Mouse (Mus musculus) adrenal gland, adult 18-20 months (tissue): ENCODE measurements at regions not wholly inside any gene's neighbourhood (a gene's known extent, or its start where the extent isn't known, plus 50 kb on each side); places are given as distances from the start of the nearest gene placed in this dataset.
A peak's percentile ranks its signal among the peaks of the same experiment; 100 is the strongest.
"Not testable (repeated sequence)": the region's sequence is repeated elsewhere in the genome, so short reads cannot be mapped to it uniquely, and the experiment has no call there.

Experiments used
- DNase-seq, 2 experiments: peaks; one replicate each; pipeline ENCODE4 v3.0.0; 2021 to 2022; ENCODE audit warnings: low spot score in 2 of 2

DNA sequence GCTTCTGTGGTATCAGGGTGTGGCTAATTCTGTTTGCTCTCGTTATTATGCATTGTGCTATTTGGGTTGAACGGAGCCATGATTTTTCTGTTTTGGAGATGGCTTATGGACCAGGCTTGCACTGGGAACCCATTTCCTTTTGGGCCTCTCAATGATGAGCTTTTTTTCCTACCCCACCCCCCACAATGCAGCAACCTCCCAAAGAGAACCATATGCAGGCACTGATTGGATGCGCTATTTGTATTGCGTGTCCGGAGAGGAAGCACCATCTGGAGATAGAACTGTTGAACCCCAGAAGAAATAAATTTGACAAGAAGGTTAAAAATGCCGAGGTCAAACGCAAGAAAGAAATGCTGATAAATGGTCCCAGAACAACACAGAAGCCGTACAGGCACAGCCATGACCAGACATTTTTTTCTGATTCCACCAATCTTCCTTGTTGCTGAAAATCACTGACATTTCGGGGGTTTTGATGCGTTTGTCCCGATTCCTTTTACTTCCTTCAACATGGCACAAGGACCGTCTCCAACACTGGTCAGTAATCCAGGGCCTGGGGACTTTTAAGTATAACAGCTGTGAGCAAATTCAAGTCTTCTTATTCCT is 85.3 kb upstream of the Cpsf6 start:
- DNase-seq = no peak

DNA sequence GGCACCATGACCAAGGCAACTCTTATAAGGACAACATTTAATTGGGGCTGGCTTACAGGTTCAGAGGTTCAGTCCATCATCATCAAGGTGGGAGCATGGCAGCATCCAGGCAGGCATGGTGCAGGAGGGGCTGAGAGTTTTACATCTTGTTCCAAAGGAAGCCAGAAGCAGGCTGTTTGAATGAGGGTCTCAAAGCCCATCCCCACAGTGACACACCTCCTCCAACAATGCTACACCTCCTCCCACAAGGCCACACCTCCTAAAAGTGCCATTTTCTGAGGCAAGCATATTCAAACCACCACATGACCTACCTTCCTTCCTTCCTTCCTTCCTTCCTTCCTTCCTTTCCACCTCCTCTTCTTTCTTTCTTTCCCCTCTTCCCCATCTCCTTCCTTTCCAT is 84.5 kb upstream of the Cpsf6 start:
- DNase-seq = not testable (repeated sequence)

DNA sequence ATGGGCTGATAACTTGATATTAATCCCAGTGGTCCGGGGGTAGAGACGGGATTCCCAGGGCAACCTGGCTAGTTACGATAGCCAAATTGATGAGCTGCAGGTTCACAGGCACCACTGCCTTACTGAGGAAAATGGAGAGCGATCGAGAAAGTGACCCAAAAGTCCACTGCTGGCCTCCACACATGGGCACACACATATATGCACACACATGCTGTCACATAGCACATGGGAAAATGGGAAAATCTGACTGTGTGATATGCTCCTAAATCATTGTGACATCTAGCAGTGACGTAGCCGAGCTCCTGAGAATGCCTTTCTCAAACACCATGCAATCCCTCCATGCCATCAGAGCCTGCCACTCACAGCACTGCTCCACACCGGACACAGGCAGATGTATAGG is 83.8 kb upstream of the Cpsf6 start:
- DNase-seq = no peak

DNA sequence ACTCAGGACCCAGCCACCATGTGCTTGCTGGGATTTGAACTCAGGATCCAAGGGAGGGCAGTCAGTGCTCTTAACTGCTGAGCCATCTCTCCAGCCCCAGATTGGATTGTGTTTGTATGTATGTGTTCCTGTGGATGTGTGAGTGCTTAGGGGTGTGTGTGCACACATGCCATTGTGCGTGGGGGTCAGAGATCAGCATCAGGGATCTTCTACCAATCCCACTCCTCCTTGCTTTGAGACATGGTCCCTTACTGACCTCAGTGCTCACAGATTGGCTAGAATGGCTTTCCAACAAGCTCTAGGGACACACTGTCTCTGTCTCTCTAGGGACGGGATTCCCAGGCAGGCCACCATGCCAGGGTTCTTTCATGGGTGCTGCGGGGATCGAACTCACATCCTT is 83.1 kb upstream of the Cpsf6 start:
- no peak for DNase-seq

DNA sequence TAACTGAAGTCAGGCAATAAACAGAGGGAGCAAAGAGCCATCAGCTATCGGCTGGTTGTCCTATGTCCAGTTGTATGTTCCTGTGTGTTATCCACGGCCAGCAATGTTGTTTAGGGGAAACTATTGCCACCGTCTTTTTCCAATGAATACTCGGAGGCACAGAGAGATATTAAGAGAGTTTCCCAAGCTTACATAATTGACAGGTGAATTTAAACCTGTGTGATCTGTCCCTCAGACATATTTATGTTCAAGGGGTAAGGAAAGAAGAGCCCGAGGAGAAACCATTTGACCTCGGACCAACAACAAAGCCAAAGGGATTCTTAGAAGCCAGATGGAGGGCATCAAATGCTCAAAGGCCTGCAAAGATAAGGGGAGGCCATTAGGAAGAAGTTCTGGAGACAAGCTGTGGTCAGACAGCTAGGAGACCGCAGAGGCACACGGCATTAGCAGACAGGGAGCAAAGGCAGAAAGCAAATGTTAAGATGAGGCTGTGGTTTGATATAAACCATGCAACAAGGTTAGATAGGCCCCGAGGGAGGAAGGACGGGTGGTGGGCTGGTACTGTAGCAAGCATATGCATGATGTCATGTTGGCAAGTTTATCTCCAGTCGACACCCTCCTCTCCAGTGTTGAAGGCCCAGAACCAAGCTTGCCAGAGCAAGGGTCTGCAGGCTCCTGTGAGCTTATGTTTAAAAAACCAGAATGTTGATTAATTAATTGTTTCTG is 82.1 kb upstream of the Cpsf6 start:
- DNase-seq = no peak

DNA sequence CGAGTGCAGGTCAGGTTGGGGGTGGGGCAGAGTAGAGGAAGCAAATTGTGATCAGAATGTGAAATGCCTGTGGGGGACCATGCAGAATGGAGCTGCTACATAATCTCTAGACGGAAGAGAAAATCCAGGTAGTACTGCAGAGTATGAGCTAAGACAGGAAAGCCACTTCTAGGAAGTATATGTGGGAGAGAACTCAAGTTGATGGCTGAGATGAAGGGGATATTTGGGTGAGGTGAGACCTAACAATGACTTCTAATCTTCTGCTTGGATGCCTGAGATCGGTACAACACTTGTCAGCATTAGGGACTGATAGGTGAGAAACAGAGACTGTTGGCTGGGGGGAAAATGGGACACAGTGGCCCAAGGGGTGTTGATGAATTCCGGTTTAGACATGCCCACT is 81.4 kb upstream of the Cpsf6 start:
- no peak for DNase-seq

DNA sequence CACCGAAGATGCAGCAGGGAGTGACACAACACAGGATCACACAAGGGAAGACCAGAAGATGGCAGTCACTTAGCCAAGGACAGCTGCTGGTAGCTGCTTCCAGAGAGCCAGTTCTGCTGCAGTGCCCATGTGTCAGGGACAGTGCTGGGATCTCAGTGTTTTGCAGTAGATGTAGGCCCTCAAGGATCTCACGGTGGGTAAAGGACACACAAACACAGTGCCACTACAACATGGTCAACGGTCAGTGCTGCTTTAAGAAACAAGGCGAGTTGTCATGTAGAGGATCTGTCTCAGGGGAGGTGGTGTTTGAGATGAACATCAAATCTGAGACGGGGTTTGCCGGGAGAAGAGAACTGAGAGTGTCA is 80.5 kb upstream of the Cpsf6 start:
- no peak for DNase-seq

DNA sequence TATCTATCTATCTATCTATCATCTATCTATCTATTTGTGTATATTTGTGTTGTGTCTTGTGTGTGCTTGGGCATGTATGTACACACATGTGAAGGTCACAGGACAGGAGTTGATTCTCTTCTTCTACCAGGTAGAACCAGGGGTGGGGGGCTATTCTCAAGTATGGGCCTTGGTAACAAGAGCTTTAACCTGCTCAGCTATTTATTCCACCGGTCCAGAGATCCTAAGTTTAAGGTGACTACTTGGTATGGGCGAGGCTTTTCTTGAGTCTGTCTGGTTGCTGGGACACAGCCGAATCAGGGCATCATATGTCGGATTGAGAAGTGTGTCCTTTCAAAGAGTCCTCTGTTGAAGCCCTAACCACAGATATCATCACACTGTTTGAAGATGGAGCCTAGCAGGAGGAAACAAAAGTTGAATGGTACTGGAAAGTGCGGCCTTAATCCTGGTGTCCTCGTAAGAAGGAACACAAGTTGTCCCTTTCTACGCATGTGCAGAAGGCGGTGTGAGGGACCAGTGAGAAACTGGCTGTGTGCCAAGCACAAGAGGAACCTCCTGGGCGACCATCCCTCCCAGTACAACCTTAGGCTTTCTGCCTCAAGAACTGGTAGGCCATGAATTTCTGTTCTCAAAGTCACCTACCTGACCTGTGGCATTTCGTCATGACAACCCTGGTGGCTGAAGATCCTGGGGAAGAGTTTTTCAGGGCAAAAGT is 80.0 kb upstream of the Cpsf6 start:
- DNase-seq = no peak

DNA sequence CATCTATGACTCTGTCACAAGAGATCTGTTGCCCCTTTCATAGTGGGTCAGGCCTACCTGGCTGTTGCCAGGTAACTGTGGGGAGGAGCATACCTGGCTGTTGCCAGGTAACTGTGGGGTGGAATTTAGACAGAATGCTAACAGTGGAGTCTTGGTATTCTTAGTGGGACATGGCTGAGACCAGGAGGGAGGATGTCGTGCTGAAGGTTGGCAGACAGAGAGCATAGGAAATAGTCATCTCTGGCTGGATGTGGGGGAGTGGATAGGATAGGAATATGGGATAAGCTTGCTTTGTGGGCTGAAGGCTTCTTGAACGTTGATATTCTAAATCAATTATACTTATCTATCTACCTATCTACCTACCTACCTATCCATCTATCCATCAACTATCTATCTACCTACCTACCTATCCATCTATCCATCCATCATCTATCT is 79.2 kb upstream of the Cpsf6 start:
- DNase-seq = no peak

DNA sequence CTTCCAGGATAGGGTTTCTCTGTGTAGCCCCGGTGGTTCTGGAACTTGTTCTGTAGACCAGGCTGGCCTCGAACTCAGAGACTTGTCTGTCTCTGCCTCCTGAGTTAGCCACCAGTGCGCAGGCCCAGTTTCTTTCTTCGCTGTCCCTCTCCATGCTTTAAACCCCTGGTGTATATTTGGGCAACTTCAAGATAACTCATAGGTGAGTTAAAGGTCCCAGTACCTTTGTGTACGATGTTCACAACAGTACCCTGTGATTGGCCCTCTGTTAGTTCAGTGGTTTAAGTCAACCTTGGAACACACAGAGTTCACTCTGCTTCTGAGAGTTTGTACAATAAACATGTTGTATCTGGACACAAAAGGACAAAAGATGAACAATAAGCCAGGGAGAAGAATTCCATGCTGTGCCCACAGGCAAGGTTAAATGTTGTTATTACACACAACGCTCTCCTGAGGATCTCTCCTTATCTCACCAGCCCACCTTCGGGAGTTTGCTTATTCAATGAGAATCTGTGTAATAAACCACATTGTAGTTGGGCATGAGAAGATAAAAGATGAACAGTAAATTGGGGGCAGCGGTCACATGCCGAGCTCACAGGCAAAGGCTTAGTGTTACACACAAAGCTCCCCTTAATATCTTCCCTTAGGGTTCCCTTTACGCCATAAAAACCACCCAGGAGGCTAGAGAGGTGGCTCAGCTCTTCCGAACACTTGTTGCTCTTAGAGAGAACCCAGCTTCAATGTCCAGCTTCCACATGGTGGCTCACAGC is 78.6 kb upstream of the Cpsf6 start:
- DNase-seq = no peak

DNA sequence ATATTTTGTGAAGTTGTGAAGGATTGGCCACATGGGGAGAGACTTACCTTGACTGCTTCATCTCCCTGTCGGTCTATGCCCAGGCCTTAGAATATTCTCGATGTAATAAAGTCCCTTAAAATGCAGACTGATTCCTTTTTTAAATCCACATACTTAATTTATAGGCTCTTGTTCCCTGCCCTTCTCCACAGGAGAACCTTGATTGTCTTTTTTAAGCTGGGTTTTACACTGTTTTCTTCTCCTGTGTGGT is 77.8 kb upstream of the Cpsf6 start:
- no peak for DNase-seq

DNA sequence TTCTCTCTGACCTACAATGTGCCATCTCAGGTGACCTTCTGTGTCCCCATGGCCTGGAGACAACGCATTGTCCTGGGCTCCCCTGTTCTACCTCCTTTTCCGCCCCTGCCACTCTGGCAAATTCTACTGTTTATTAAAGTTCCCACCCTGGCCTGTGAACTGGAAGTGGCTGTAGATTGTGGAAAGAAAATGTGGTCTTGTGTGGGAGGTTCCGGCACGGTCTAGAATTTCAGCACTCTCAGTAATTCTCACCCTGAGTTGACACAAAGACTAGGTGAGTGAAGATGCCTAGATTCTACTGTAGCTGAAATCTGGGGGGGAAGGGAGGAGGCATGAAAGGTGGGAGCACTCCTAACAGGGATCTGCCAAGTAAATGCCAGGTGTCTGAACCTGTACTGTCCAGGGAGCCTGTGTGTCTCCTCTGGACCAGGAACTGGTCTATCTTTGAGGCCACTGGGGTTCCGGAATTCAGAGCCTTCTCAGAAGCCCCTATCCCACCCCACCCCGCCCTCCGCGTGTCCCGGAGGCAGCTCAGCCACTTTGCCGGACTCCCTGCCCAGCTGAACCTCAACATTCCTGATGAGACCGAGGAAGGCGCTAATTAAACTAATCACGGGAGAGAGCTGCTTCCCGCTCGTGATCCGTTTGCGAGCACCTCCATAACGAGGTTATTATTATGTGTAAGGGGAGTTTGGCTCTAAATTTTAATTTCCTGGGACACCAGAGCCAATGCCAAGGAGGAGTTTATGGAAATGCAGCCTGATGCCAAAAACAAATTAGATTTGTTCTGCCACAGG is 77.3 kb upstream of the Cpsf6 start:
- no peak for DNase-seq

DNA sequence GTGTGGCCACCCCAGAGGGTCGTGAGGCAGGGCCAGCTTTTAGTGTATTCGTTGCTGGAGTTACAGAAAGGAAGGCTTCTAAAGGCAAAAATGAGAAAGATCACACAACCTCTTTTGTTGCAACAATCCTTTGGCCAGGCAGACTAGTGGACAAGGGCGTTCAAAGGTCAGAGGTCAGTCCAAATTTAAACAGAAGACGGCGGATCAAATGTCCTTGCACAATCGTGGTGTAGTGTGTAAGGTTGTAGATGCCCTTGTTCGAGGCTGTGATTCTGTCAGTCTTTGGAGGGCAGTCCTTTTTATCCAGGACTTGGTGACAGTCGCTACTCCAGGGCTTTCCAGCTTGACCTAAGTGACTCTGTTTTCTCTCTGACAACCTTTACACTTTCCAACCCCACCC is 76.6 kb upstream of the Cpsf6 start:
- DNase-seq = no peak

DNA sequence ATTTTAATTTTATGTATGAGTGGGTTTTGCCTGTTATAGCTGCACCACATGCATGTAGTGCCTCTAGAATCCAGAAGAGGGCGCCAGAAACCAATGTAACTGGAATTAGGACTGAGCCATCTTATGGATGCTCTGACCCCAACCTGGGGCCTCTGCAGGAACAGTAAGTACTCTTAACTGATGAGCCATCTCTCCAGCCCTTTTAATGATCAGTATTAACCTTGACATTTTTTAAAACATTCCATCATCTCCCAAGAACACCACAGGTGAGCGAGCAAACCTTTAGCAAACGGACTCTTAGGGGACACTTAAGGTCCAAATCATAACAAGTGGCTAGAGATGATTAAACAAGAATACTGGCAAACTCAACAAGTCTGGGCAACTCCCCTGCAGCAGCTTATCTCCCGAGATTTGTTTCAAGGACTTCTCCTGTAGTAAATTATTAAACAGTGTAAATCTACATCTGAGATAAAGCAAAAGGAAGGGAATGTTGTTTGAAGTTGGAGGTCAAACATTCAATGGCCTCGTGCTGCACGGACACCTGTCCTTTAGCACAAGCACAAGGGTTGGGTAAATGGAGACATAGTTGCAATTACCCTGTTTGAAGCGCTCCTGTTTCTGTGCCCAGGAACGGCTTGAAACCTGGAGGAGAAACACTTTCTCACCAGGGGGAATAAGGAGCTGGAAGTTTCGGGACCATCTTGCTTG is 75.9 kb upstream of the Cpsf6 start:
- DNase-seq = peak; percentile 59 to 61

DNA sequence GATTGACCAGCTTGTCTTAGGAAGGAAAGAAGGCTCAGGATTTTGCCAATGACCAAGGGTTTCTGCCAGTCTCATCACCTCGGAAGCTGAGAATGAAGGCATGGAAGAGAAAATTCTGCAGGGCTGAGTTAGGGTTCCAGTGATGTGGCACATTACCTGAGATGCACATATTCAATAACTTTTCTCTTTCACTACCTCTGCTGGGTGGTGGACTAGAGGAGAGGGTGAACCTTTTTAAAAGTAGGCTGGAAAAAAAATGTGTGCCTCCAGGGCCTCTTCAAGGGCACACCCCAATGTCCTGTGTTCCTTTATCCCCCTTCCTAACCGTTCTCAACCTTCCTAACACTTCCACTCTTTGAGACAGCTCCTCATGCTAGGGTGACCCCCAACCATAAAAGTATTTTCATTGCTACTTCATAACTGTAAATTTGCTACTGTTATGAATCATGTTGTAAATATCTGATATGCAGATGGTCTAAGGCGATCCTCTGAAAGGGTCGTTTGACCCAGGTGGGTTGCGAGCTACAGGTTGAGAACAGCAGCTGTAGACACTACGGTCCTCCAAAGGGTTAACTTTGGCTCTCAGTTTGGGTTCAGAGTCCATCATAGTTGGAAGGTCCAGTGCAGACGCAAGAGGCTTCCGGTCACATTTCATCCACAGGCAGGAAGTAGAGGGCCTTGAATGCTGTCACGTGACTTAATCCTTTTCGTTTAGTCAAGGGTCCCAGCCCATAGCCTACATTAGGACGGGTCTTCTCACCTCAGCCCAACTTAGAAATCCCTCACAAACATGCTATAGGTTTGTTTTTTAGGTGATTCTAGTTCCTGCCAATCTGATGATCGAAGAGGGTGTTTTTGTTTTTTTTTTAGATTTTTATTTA is 75.1 kb upstream of the Cpsf6 start:
- DNase-seq = no peak

DNA sequence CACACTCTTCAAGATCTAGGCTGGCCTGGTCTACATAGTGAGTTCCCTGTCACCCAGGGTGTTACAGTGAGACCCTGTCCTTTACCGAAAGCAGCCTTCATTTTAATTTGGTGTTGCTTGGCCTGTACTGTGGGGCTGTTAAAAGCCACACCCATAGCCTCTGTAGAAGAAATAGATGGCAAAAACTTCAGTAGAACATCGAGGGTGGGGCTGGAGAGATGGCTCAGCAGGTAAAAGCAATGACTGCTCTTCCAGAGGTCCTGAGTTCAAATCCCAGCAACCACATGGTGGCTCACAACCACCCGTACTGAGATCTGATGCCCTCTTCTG is 74.3 kb upstream of the Cpsf6 start:
- no peak for DNase-seq

DNA sequence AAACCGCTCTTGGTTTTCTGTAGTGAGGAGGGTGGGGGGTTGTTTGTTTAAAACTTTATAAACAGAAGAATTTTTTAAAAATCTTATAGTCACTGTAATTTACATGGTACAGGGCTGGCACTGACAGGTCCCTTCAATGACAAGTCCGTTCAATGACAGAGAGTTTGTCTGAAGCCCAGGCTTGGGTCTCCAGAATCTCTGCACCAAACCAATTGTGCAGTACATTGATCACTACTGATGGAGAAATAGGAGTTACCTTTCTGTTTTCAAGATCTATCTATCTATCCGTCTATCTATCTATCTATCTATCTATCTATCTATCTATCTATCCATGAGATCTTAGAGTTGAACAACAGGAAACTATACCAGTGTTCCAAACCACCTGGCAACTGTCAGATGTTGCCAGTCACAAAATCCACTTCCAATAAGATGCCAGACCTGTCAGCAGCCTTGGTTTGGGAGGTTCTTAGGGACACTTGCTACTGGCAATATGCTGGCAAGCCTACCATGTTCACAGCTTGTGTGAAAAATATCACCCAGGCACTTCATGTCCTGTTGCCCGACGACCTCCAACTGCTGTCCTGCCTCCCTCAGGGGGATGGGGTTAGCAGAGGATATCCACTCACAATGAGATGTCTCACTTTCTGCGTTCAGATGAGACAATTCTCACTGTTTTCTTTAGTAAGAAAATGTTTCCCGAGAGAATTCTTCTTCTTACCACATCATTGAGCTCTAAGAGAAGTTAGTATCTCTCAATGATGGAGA is 73.8 kb upstream of the Cpsf6 start:
- no peak for DNase-seq

DNA sequence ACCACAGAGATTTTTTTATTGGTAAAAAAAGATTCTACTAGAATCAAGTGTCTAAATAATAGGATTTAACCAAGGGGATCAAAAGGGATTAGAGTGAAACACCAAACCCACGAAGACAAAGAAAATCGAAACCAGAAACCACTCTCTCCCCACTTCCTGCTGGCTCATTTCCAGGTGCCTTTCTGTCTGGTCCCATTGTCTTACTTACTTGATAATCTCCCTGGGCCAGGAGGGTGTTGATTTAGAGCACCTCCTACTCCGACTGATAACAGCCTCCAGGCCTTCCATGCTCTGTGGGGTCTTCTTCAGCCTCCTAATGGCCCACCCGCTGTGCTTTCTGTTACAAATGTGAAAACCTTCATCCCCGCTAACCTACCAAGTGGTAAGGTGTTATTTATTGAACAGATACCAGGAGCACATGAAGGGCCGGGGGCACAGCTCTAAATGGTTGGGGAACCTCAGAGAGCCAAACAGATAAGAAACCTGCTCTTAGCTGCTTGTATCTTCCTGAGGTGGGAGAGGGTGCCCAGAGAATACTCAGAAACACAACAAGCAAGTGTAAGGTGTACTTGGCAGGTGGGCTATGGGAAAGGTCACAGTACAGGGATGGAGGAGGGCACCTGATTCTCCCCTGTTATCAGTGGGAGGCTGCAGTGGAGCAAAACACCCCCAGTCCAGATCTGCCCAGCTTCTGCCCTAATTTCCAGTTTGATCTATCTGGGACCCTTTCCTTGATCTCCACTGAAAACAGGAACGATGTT is 72.6 kb upstream of the Cpsf6 start:
- peak in 1 of 2 experiments; percentile 38 for DNase-seq
